Mouse (Mus musculus): Measurements from ENCODE around the gene Sprr2a3. TPM values are rescaled to one million over a fixed set of nuclear protein-coding genes. Genes with fewer than 3 reads are reported as not detected.
"Not testable (repeated sequence)": the region's sequence is repeated elsewhere in the genome, so short reads cannot be mapped to it uniquely, and the experiment has no call there.

Sprr2a3 gene
- polyA plus RNA-seq, 1 experiment from 2014 or later: not detected

GRCm38 (mm10) chr3:92258526-92258925 is 26.7 kb upstream of the Sprr2a3 start:
- peak; percentile 34 for ATAC-seq (ENCODE audit: low FRiP score)
- not testable (repeated sequence) for H3K9ac ChIP-seq (ENCODE audit: low read depth, low read length); DNase-seq (ENCODE audit: low spot score); H3K4me1 ChIP-seq (replicated peaks; ENCODE audit: control insufficient read depth, insufficient read depth, low read length); H3K27me3 ChIP-seq (ENCODE audit: control insufficient read depth, insufficient read depth, low read length); H3K27ac ChIP-seq (ENCODE audit: low read depth, low read length); H3K4me2 ChIP-seq (replicated peaks; ENCODE audit: low read depth, low read length); H3K36me3 ChIP-seq (ENCODE audit: control insufficient read depth, insufficient read depth, low read length); H3K9me3 ChIP-seq (ENCODE audit: control insufficient read depth, low read length); H3K4me3 ChIP-seq (ENCODE audit: low read depth, low read length)

DNA sequence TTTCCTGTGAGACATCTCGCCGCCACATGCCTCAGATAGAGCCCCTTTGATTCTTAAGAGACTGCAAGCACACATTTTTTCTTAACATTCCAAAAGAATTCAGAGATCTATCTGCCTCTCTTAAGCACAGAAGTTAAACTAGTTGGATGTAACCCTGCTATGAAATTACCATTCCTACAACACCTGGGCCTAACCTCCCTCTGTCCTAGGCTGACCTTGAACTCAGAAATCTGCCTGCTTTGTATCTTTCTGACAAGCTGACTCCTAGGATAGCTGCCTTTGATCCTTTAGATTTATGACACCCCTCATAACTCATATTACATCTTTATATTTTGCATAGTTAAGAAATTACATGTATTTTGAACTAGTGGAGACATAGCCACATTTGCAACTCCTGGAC is 21.8 kb upstream of the Sprr2a3 start:
- not testable (repeated sequence) for H3K9me3 ChIP-seq (ENCODE audit: control insufficient read depth, low read length); H3K36me3 ChIP-seq (ENCODE audit: control insufficient read depth, insufficient read depth, low read length); H3K4me2 ChIP-seq (replicated peaks; ENCODE audit: low read depth, low read length); H3K27me3 ChIP-seq (ENCODE audit: control insufficient read depth, insufficient read depth, low read length); H3K4me1 ChIP-seq (replicated peaks; ENCODE audit: control insufficient read depth, insufficient read depth, low read length); H3K27ac ChIP-seq (ENCODE audit: low read depth, low read length); DNase-seq (ENCODE audit: low spot score); H3K4me3 ChIP-seq (ENCODE audit: low read depth, low read length); H3K9ac ChIP-seq (ENCODE audit: low read depth, low read length)
- ATAC-seq (ENCODE audit: low FRiP score): 0 out of 2 replicates have a peak, but pooled peaks have one; percentile 17
- WGBS: no CpG with 5 or more reads among the region's 2 CpGs

DNA sequence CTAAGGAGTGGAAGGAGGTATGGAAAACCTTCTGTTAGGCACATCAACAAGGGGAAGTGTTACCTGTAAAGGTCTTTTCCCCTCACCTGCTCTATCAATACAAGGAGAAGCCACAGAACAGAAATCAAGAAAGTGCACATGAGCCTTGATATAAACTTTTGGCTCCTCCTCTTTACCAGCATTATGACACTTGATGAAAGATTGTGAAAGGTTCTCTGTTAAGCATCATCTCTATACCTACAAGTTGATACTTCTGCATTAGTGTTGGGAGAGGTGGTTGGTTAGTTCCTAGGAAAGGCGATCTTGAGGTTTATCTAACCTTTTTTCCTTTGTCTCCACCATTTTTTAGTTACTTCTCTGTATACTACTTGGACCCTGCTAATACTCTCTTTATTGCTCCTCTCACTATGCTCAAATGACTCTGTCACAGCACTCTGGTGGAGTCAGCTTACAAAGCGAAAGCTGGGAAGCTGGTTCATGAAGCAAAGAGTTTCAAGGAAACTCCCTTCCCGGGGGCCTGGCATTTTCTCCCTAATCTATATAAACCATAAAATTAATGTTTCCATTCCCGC is 13.7 kb upstream of the Sprr2a3 start:
- WGBS: no CpG with 5 or more reads among the region's 4 CpGs
- H3K9me3 ChIP-seq (ENCODE audit: control insufficient read depth, low read length); H3K4me3 ChIP-seq (ENCODE audit: low read depth, low read length); H3K27me3 ChIP-seq (ENCODE audit: control insufficient read depth, insufficient read depth, low read length); H3K4me2 ChIP-seq (replicated peaks; ENCODE audit: low read depth, low read length); H3K36me3 ChIP-seq (ENCODE audit: control insufficient read depth, insufficient read depth, low read length); H3K9ac ChIP-seq (ENCODE audit: low read depth, low read length); DNase-seq (ENCODE audit: low spot score); H3K27ac ChIP-seq (ENCODE audit: low read depth, low read length); H3K4me1 ChIP-seq (replicated peaks; ENCODE audit: control insufficient read depth, insufficient read depth, low read length): not testable (repeated sequence)
- ATAC-seq (ENCODE audit: low FRiP score): peak; percentile 33; the same call in 1 of the 2 replicates

GRCm38 (mm10) chr3:92273504-92273903 is 11.7 kb upstream of the Sprr2a3 start:
- not testable (repeated sequence) for H3K27me3 ChIP-seq (ENCODE audit: control insufficient read depth, insufficient read depth, low read length); H3K4me2 ChIP-seq (replicated peaks; ENCODE audit: low read depth, low read length); H3K4me3 ChIP-seq (ENCODE audit: low read depth, low read length); H3K9ac ChIP-seq (ENCODE audit: low read depth, low read length); DNase-seq (ENCODE audit: low spot score); H3K9me3 ChIP-seq (ENCODE audit: control insufficient read depth, low read length); H3K36me3 ChIP-seq (ENCODE audit: control insufficient read depth, insufficient read depth, low read length); H3K27ac ChIP-seq (ENCODE audit: low read depth, low read length); H3K4me1 ChIP-seq (replicated peaks; ENCODE audit: control insufficient read depth, insufficient read depth, low read length)
- ATAC-seq (ENCODE audit: low FRiP score): 0 out of 2 replicates have a peak, but pooled peaks have one; percentile 8

GRCm38 (mm10) chr3:92274018-92274417 is 11.2 kb upstream of the Sprr2a3 start:
- not testable (repeated sequence) for H3K4me1 ChIP-seq (replicated peaks; ENCODE audit: control insufficient read depth, insufficient read depth, low read length); DNase-seq (ENCODE audit: low spot score); H3K27ac ChIP-seq (ENCODE audit: low read depth, low read length); ATAC-seq (ENCODE audit: low FRiP score); H3K36me3 ChIP-seq (ENCODE audit: control insufficient read depth, insufficient read depth, low read length); H3K9me3 ChIP-seq (ENCODE audit: control insufficient read depth, low read length); H3K4me3 ChIP-seq (ENCODE audit: low read depth, low read length); H3K4me2 ChIP-seq (replicated peaks; ENCODE audit: low read depth, low read length); H3K9ac ChIP-seq (ENCODE audit: low read depth, low read length); H3K27me3 ChIP-seq (ENCODE audit: control insufficient read depth, insufficient read depth, low read length)
- WGBS: no CpG with 5 or more reads among the region's 1 CpGs

DNA sequence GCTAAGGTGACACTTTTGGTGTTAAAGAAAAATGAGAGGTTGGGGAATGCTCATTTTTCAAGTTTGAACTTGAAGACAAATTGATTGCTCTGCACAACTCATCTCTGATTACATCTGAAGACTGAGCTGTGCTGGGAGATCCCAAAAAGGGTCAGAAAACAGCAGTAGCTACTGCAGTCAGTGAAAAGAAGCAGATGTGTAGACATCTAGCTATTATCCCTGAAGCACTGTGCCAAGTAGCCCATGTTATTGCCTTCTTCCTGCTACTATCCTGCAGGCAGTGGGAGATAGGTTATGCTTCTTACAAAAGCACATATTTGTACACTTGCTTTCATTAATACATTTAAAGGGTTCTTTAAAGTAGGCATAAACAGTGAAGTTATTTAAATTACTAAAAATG is 5.6 kb upstream of the Sprr2a3 start:
- not testable (repeated sequence) for H3K4me3 ChIP-seq (ENCODE audit: low read depth, low read length); H3K27ac ChIP-seq (ENCODE audit: low read depth, low read length); H3K9me3 ChIP-seq (ENCODE audit: control insufficient read depth, low read length); H3K4me1 ChIP-seq (replicated peaks; ENCODE audit: control insufficient read depth, insufficient read depth, low read length); DNase-seq (ENCODE audit: low spot score); H3K9ac ChIP-seq (ENCODE audit: low read depth, low read length); ATAC-seq (ENCODE audit: low FRiP score); H3K36me3 ChIP-seq (ENCODE audit: control insufficient read depth, insufficient read depth, low read length); H3K27me3 ChIP-seq (ENCODE audit: control insufficient read depth, insufficient read depth, low read length); H3K4me2 ChIP-seq (replicated peaks; ENCODE audit: low read depth, low read length)

- H3K9me3 ChIP-seq (ENCODE audit: control insufficient read depth, low read length); DNase-seq (ENCODE audit: low spot score); ATAC-seq (ENCODE audit: low FRiP score); H3K4me3 ChIP-seq (ENCODE audit: low read depth, low read length); H3K27me3 ChIP-seq (ENCODE audit: control insufficient read depth, insufficient read depth, low read length); H3K36me3 ChIP-seq (ENCODE audit: control insufficient read depth, insufficient read depth, low read length); H3K9ac ChIP-seq (ENCODE audit: low read depth, low read length); H3K4me1 ChIP-seq (replicated peaks; ENCODE audit: control insufficient read depth, insufficient read depth, low read length); H3K27ac ChIP-seq (ENCODE audit: low read depth, low read length); H3K4me2 ChIP-seq (replicated peaks; ENCODE audit: low read depth, low read length): not testable (repeated sequence)
- WGBS: 78% methylated on average over 5 of the region's 12 CpGs
Measured at GRCm38 (mm10) chr3:92280963-92281606, 4.1 kb upstream of the Sprr2a3 start.

- H3K9me3 ChIP-seq (ENCODE audit: control insufficient read depth, low read length); H3K27me3 ChIP-seq (ENCODE audit: control insufficient read depth, insufficient read depth, low read length); DNase-seq (ENCODE audit: low spot score); H3K27ac ChIP-seq (ENCODE audit: low read depth, low read length); H3K9ac ChIP-seq (ENCODE audit: low read depth, low read length); H3K4me3 ChIP-seq (ENCODE audit: low read depth, low read length); H3K36me3 ChIP-seq (ENCODE audit: control insufficient read depth, insufficient read depth, low read length); H3K4me2 ChIP-seq (replicated peaks; ENCODE audit: low read depth, low read length); H3K4me1 ChIP-seq (replicated peaks; ENCODE audit: control insufficient read depth, insufficient read depth, low read length): not testable (repeated sequence)
- 0 out of 2 replicates have a peak, but pooled peaks have one; percentile 30 for ATAC-seq (ENCODE audit: low FRiP score)
- WGBS: 78% methylated on average over 4 of the region's 6 CpGs
Measured at GRCm38 (mm10) chr3:92288489-92288888, 3.3 kb downstream of the Sprr2a3 start.

GRCm38 (mm10) chr3:92307406-92307805 is 22.2 kb downstream of the Sprr2a3 start:
- 88% methylated on average over 1 of the region's 1 CpGs for WGBS
- Histone ChIP-seq H3K4me3 (ENCODE audit: low read depth, low read length) (no peak overlapping the region), H3K27ac (ENCODE audit: low read depth, low read length) (no peak overlapping the region), H3K4me1 (replicated peaks; ENCODE audit: control insufficient read depth, insufficient read depth, low read length) (no peaks in the 10 kb centered on the region), H3K4me2 (replicated peaks; ENCODE audit: low read depth, low read length) (no peak overlapping the region), H3K9me3 (ENCODE audit: control insufficient read depth, low read length) (no peaks in the 10 kb centered on the region), H3K9ac (ENCODE audit: low read depth, low read length) (no peak overlapping the region), H3K36me3 (ENCODE audit: control insufficient read depth, insufficient read depth, low read length) (no peaks in the 10 kb centered on the region), H3K27me3 (ENCODE audit: control insufficient read depth, insufficient read depth, low read length) (no peaks in the 10 kb centered on the region)
- ATAC-seq (ENCODE audit: low FRiP score) (no peak), DNase-seq (ENCODE audit: low spot score) (no peak)

Measured in hindbrain, embryonic 11.5 days (tissue).